Mouse (Mus musculus) testis, postnatal 14 days (tissue): ENCODE measurements around the gene Tnrc6c.
A peak's percentile ranks its signal among the peaks of the same experiment; 100 is the strongest.

ENCODE experiments used
- DNase-seq: peaks from one replicate; pipeline ENCODE4 v3.0.0; 2021; ENCODE audit warnings: low spot score

Gene Tnrc6c

GRCm38 (mm10) chr11:117638809-117639208, 15.3 kb upstream of the Tnrc6c start:
- DNase-seq: no peak

GRCm38 (mm10) chr11:117639331-117639970, 14.6 kb upstream of the Tnrc6c start:
- no peak for DNase-seq

GRCm38 (mm10) chr11:117642181-117642580, 11.9 kb upstream of the Tnrc6c start:
- DNase-seq: no peak

GRCm38 (mm10) chr11:117643240-117643639, 10.8 kb upstream of the Tnrc6c start:
- DNase-seq: no peak

GRCm38 (mm10) chr11:117646786-117647185, 7.3 kb upstream of the Tnrc6c start:
- DNase-seq: no peak

GRCm38 (mm10) chr11:117648005-117648404, 6.1 kb upstream of the Tnrc6c start:
- DNase-seq: no peak

GRCm38 (mm10) chr11:117650721-117651644, 3.1 kb upstream of the Tnrc6c start:
- peak; percentile 54 for DNase-seq

GRCm38 (mm10) chr11:117652907-117653306, 1.2 kb upstream of the Tnrc6c start:
- DNase-seq: no peak

GRCm38 (mm10) chr11:117654380-117654924, 363 bp downstream of the Tnrc6c start:
- DNase-seq: peak; percentile 100

GRCm38 (mm10) chr11:117654934-117655291, 824 bp downstream of the Tnrc6c start:
- DNase-seq: peak; percentile 72

GRCm38 (mm10) chr11:117655292-117656076, 1.4 kb downstream of the Tnrc6c start:
- peak; percentile 74 for DNase-seq

GRCm38 (mm10) chr11:117656077-117656401, 1.9 kb downstream of the Tnrc6c start:
- no peak for DNase-seq

GRCm38 (mm10) chr11:117658974-117659373, 4.9 kb downstream of the Tnrc6c start:
- no peak for DNase-seq

GRCm38 (mm10) chr11:117663036-117663809, 9.1 kb downstream of the Tnrc6c start:
- DNase-seq: no peak

GRCm38 (mm10) chr11:117663810-117664139, 9.7 kb downstream of the Tnrc6c start:
- DNase-seq: no peak

- no peak for DNase-seq
These were observed 11.1 kb downstream of the Tnrc6c start for GRCm38 (mm10) chr11:117665189-117665588.

GRCm38 (mm10) chr11:117666563-117666962, 12.5 kb downstream of the Tnrc6c start:
- DNase-seq: no peak

- DNase-seq: no peak
These were observed 13.1 kb downstream of the Tnrc6c start for GRCm38 (mm10) chr11:117667152-117667551.

- no peak for DNase-seq
These were observed 13.7 kb downstream of the Tnrc6c start for GRCm38 (mm10) chr11:117667825-117668224.

- DNase-seq: no peak
These were observed 17.5 kb downstream of the Tnrc6c start for GRCm38 (mm10) chr11:117671626-117672025.

- DNase-seq: no peak
These were observed 20.4 kb downstream of the Tnrc6c start for GRCm38 (mm10) chr11:117674531-117674930.

GRCm38 (mm10) chr11:117676649-117677048, 22.6 kb downstream of the Tnrc6c start:
- DNase-seq: no peak
